Mouse (Mus musculus) adrenal gland, postnatal 25 days (tissue): ENCODE results near the gene Sapcd1. TPM values are rescaled to one million over a fixed set of nuclear protein-coding genes. Genes with fewer than 3 reads are reported as not detected.
A peak's percentile ranks its signal among the peaks of the same experiment; 100 is the strongest.

Experiments used
- DNase-seq: peaks from one replicate; pipeline ENCODE4 v3.0.0; 2021; ENCODE audit warnings: mixed read lengths
- long read RNA-seq: library from polyadenylated mRNA; stranded (forward); transcript quantifications from one replicate; pipeline ENCODE4 v2.0.0, GENCODE M21; 2021
- total RNA-seq: library from RNA; stranded (reverse); gene quantifications from 2 replicates; pipeline ENCODE4 v1.2.3, GENCODE M21; 2021

The Sapcd1 gene
- total RNA-seq: 0.61 TPM in 1 of 2 replicates, not detected in the other
- long read RNA-seq: 0 reads

DNA sequence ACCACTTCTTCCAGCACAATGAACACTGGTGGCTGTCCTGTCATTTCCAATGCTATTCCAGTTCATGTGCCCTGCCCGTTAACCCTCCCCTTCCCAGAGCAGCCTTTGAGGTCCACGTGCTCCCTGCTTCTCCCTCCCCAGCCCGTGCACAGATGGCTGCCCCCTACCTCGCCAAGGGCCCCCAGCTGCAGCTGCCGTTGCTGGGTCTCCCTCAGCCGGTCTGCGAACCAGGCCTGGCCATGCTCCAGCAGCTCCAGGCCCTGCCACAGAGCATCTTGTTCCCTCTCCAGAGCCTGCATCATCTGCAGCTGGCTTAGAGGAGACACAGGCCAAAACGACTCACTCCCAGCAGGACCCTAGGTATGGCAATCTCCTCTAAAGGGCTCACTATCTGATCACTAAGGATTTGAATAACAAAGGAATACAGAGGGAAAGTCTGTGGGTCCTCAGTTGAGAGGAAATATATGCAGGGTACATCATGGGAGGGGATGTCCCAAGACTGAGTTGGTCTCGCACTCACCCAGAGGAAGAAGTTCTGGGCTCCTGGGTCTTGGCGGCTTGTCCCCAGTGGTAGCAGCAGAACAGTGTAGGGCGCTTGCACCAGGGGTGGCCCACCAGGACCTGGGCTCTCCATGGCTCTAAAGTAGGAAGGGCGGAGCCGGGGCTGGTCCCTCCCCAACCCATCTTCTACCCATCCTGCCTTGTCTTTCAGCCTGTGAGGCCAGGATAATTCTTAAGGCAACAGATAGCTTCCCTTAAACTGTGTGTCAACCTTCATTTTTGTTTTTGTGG lies at the start of gene Sapcd1:
Gene Sapcd1 (minus strand): TSS at position 740 of the 792 bp plus-strand sequence.
- no peak for DNase-seq

DNA sequence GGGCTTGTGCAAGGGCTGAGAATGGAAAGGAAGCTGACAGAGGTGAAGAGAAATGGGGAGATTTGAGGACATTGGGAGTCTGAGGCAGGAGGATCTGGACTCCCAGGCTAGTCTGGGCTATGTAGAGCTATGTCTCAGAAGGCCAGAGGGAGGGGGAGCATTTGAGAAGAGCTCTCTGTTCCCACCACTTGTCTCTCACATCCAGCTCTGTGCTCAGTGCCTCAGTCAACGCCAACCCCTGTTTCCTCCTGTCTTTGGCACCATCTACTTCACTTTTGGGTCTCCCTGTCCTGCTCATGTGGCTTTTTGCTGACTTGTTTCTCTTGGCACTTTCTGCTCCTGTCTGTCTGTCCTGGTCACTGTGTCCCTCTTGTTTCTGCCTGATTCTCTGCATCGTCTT lies 49.5 kb upstream of the Sapcd1 start:
- no peak for DNase-seq

DNA sequence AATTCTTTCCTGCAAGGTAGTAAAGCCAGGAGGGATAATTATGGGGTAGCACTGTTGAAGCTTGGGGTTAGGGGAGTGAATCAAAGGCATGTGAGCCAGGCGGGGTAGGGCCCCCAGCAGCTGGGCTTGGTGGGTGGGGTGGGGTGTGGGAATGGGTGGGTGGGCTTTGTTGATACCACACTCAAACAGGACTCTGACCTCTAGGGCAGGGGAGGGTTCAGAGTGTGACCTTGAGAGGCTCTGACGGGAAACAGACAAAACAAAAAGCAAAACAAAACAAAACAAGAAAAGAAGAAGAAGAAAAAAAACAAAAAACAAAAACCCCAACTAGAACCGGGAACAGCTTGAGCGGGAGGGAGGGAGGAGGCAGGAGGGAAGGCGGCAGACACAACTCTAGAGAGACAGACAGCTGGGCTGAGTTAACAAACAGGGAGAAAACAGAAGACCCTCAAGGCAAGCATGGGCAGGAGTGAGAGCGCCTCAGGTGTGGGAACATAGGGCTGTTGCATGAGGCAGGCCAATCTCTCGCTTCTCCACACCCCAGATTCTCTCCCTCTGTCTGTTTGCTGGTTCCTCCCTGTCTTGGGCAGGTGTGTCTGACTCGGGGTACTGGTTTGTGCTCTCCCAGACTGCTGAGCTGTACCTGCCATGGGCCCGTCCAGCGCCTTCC lies 48.8 kb upstream of the Sapcd1 start, which contains the start of gene Ly6g6e:
Gene Ly6g6e (plus strand): TSS at position 396 of the 670 bp plus-strand sequence.
- no peak for DNase-seq

GRCm38 (mm10) chr17:35074097-35074496 lies 46.3 kb upstream of the Sapcd1 start:
- no peak for DNase-seq

DNA sequence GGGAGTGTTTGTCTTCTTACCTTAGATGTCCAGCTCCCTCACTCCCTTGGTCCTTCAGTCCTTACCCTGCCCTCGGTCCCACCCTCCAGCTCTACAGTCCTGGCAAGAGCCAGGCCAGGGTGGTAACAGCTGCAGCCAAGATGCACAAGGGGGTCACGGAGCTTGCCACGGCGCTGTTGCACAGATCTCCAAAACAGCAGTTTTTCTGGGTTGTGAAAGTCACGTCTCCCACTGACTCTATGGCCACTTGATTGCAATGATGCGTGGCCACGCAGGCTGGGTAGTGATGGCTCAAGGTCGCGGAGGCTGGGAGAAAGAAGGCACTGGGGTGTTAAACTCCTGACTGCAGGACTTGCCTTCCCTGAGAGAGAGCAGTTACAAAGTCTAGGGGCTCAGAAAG lies 43.6 kb upstream of the Sapcd1 start:
- no peak for DNase-seq

GRCm38 (mm10) chr17:35070556-35071229 lies 42.9 kb upstream of the Sapcd1 start:
- no peak for DNase-seq

DNA sequence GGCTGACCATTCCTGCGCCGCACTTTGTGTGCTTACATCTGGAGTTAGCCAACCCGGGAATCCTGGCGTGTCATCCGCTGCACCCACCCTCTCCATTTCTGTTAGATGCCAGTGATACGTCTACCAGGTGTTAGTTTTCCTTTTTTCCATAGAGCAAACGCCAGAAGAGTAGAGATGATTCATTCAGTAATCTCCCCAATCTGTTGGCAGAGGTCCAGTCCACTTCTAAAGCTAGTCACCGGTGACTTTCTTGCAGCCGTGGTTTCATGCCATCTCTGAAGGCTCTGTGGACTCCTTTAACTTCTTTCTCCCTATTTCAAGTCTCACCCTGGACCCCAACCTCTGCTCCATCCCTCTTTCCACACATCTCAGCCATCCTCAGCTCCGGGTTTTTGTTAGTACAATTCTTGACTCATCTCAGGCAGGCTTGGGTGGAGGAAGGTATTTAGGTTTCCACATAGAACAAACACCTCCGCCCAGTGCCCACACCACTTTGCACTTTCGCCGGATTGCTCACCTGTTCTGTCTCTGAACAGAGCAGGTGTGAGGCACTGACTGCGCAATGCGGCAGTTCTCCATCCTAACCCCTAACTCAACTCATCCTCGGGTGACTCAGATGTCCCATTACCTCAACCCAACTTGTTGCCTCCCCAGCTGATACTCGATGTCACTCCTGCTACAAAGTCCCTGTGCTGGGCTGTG lies 40.5 kb upstream of the Sapcd1 start:
- DNase-seq: no peak

DNA sequence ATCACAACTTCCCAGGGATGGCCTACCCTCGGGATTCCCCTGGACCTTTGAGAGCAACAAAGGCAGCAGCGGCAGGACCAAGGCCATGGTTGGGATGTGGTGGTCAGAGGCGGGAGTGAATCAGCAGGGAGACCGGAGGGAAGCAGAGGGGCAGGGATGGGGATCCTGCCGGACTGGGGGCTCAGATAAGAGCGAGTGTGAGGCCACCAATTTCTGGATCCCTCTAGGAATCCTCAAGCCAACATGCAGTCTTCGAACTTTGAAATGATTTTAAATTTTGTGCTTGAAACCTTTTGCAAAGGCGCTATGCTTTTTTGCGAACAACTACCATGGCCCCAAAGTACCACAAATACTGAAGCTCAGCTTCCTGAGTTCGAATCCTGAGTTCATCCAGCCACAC lies 38.3 kb upstream of the Sapcd1 start, which contains the start of gene Mpig6b:
Gene Mpig6b (minus strand): TSS at position 101 of the 400 bp plus-strand sequence.
- no peak for DNase-seq

DNA sequence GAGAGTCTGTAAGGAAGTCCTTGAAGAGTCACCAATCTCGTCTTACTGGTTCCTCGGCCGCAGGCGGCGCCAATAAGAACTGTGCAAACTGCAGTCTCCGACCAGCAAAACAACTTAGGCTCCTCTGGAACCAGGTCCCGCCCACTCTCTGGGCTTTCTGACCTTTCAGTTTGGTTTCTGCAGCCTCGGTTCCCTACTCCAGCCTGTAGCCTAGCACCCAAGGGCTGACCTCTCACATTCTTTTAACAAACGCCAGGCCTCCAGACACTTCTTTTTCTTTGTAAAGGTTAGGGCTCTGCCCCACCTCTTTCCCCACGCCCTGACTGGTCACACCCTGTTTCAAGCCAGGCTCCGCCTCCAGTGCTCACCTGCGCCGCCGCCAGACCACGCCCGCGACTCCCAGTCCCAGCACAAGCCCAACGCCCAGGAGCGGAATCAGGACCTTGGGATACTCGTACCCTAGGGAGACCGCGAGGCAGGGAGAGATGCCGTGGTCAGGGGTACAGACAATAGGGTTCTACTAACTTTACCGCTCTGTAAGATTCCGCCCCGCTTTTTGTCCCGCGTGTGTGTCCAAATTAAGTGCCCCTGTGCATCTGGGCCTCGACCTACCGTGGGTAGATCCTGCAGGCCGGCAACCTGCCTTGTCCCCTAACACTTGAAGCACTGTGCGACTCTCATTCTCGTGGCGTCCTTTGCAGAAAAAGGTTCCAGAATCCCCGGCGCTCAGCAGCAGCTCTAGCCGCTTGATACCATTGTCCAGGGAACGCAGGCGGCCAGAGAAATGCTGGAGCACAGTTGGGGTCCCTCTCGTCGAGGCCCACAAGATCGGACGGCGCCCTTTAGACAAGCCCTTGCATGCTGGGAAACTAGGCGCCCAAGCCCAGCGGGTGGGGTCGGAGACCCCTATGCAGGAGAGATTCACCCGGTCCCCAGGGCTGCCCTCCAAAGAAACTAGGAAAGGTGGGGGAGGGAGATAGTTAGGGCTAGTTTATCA lies 37.4 kb upstream of the Sapcd1 start, which contains the start of gene Ly6g6c:
Gene Ly6g6c (plus strand): TSS at position 438 of the 997 bp plus-strand sequence.
- no peak for DNase-seq

- no peak for DNase-seq
Measured at GRCm38 (mm10) chr17:35064378-35064877, 36.6 kb upstream of the Sapcd1 start.

DNA sequence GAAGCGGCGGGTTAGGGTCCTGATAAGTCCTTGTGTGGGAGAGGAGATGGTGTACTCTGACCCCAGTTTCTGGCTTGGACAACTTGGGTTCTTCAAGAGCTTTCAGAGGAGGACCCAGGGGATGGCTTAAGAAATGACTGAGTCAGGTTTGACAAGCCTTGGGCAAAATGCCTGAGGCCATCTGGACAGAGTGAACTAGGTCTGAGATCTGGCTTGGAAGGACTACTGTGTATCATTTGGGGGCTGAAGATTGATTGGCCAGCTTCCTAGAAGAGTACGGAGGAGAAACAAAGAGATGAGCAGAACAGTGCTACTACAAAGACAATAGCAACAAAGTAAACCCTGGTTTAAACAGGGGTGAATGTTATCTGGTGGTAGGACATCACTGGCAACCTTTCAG lies 35.6 kb upstream of the Sapcd1 start:
- no peak for DNase-seq

- DNase-seq: no peak
Measured at GRCm38 (mm10) chr17:35061299-35061698, 33.5 kb upstream of the Sapcd1 start.

DNA sequence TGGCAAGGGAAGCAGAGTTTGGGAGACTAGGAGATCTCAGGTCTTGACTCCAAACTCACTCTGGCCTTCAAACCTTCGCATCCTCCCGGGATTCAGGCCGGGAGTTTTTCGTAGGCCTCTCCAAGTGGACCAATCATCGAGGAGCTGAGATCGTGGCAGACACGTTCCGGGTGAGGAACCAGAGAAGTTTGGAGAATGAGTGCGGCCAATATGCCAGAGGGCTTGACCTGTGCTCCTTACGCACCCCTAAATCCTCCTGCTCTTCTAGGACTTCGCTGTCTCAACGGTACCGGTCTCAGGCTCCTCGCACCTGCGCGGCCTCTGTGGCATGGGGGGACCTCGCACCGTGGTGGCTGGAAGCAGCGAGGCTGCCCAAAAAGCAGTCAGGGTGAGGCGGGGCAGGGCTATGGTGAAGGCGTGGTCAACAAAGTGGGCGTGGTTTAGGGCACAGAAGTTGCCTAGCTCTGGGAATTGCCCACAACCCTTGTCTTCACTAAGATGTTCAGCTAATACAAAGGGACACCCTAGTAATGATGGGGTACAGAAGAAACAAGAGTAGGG lies 33.0 kb upstream of the Sapcd1 start:
- DNase-seq: no peak

DNA sequence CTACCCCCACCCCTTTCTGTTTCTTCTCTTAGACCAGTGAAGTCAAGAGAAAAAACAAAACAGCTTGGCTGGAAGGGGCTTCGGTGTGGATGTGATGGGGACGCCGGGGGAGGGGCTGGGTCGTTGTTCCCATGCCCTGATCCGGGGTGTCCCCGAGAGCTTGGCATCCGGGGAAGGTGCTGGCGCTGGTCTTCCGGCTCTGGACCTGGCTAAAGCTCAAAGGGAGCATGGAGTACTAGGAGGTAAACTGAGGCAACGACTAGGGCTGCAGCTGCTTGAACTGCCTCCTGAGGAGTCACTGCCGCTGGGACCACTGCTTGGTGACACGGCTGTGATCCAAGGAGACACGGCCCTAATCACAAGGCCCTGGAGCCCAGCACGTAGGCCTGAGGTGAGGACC lies 32.3 kb upstream of the Sapcd1 start:
- no peak for DNase-seq

GRCm38 (mm10) chr17:35058911-35059892 lies 31.4 kb upstream of the Sapcd1 start, which contains the start of gene Ddah2:
Ddah2 (plus strand) TSS chr17:35059035.
- peak; percentile 86 for DNase-seq

DNA sequence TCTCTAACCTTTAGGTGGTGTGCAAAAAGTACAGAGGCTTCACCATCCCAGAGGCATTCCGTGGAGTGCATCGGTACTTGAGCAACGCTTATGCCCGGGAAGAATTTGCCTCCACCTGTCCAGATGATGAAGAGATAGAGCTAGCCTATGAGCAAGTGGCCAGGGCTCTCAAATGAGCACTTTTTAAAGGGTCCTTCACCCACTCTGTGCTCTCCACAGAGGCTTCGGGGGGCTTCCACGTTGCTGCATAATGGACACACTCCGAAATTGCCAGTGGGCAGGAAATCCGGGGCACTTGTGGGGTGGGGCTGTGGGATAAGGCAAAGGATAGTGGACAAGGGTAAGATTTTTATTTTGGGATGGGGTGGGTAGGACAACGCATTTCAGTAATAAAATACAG lies 30.5 kb upstream of the Sapcd1 start:
- DNase-seq: no peak

DNA sequence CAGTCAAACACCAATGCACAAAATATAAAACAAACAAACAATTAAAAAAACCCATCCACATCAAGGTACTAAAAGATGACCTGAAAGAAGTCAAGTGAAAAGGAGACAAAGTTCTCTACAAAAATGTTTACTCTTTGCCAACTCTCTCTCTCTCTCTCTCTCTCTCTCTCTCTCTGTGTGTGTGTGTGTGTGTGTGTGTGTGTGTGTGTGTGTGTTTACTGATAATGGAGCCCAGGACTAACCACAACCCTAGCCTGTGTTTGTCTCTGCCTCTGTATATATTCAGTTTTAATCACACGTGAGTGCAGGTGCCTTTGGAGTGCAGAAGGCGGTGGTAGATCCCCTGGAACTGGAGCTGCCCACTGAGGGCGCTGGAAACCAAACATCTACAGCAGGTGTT lies 29.3 kb upstream of the Sapcd1 start:
- no peak for DNase-seq

DNA sequence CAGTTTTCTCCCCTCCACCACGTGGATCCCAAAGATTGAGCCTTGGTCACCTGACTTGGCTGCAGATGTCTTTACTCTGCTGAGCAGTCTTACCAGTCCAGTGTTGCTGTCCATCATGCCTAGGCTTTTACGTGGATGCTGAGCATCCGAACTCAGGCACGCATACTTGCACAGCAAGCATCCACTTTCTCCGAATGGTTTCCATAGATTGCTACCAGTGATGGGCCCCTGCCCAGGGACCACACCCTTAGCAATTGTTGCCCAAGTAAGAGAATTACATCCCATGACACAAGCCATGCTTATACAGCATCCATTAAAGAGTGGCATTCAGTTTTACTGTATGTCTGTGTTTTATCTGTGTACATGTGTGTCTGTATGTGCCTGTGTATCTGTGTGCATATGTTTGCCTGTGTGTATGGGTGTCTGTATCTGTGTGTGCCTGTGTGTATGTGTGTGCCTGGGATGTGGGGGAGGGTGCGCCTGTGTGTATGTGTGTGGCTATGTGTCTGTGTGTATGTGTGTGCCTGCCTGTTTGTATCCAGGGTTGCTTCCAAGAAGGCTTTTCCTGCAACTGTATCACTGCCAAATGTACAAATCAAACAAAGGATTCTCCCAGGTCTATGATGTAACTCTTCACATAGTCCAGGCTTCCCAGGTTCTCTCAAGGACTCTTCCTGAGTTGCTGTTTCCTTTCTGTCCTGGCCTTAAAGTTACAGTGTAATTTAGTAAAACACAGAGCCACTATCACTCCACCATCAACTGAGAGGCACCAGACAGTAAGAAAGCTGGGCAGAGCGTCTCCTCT lies 28.1 kb upstream of the Sapcd1 start:
- DNase-seq: no peak
